Mouse (Mus musculus) heart, embryonic 13.5 days (tissue): ENCODE measurements around the gene Sppl2c. TPM values are rescaled to one million over a fixed set of nuclear protein-coding genes. Genes with fewer than 3 reads are reported as not detected.

Experiments used
- ATAC-seq: fragments of 200-750 bp; cut with Nextera tagmentation; 2 replicates; pipeline ENCODE4 v1.8.0; 2017; ENCODE audit warnings: moderate TSS enrichment; ENCODE audit not compliant: insufficient number of reproducible peaks, low FRiP score, low TSS enrichment; ENCODE audit errors: extremely low read depth
- H3K27ac ChIP-seq: fragments of 300-500 bp; sonication (generic); replicated peaks from 2 replicates; pipeline ENCODE4 v1.5.1; 2015; ENCODE audit warnings: moderate library complexity, mild to moderate bottlenecking, inconsistent platforms
- H3K27me3 ChIP-seq: fragments of 300-500 bp; sonication (generic); replicated peaks from 2 replicates; pipeline ENCODE4 v1.6.1; 2015; ENCODE audit warnings: mild to moderate bottlenecking, inconsistent platforms
- H3K36me3 ChIP-seq: fragments of 300-500 bp; sonication (generic); 2 replicates; pipeline ENCODE4 v1.6.1; 2015; ENCODE audit warnings: mild to moderate bottlenecking, inconsistent platforms
- H3K4me1 ChIP-seq: fragments of 300-500 bp; sonication (generic); 2 replicates; pipeline ENCODE4 v1.6.1; 2015; ENCODE audit warnings: inconsistent platforms
- H3K4me2 ChIP-seq: fragments of 300-500 bp; sonication (generic); 2 replicates; pipeline ENCODE4 v1.6.1; 2015; ENCODE audit warnings: inconsistent platforms, mild to moderate bottlenecking, moderate library complexity
- H3K4me3 ChIP-seq: fragments of 300-500 bp; sonication (generic); 2 replicates; pipeline ENCODE4 v1.5.1; 2015; ENCODE audit warnings: moderate library complexity, mild to moderate bottlenecking, inconsistent platforms
- H3K9ac ChIP-seq: fragments of 300-500 bp; sonication (generic); 2 replicates; pipeline ENCODE4 v1.6.1; 2015; ENCODE audit warnings: inconsistent platforms, mild to moderate bottlenecking, moderate library complexity
- H3K9me3 ChIP-seq: fragments of 300-500 bp; sonication (generic); 2 replicates; pipeline ENCODE4 v1.6.1; 2016; ENCODE audit warnings: inconsistent platforms
- WGBS: fragments of 180-500 bp; shearing (Covaris S2); methylation state at CpG from one replicate; pipeline ENCODE4 v1.1.7; 2015; ENCODE audit warnings: mixed read lengths; 5-methylcytosine and 5-hydroxymethylcytosine counted together
- polyA plus RNA-seq: library from polyadenylated mRNA; unstranded; fragments of >200 nt; fragmentation: Nextera tagmentation; extraction: Ambion mirVana; gene quantifications from 2 replicates; pipeline ENCODE4 v1.2.1, GENCODE M21; 2015

Gene Sppl2c
- polyA plus RNA-seq, 1 experiment from 2014 or later: not detected

GRCm38 (mm10) chr11:104159769-104160272 is 26.3 kb upstream of the Sppl2c start:
- no peak overlapping the region for H3K4me3 ChIP-seq
- H3K36me3 ChIP-seq: no peaks in the 10 kb centered on the region
- H3K9me3 ChIP-seq: no peaks in the 10 kb centered on the region
- no peak overlapping the region for H3K27ac ChIP-seq
- H3K9ac ChIP-seq: no peak overlapping the region
- peaks cover 12% of the 10 kb centered on the region for H3K4me1 ChIP-seq
- no peak overlapping the region for H3K4me2 ChIP-seq
- 65% methylated on average over 4 of the region's 4 CpGs for WGBS
- no peak for ATAC-seq
- peaks cover 61% of the 10 kb centered on the region for H3K27me3 ChIP-seq

DNA sequence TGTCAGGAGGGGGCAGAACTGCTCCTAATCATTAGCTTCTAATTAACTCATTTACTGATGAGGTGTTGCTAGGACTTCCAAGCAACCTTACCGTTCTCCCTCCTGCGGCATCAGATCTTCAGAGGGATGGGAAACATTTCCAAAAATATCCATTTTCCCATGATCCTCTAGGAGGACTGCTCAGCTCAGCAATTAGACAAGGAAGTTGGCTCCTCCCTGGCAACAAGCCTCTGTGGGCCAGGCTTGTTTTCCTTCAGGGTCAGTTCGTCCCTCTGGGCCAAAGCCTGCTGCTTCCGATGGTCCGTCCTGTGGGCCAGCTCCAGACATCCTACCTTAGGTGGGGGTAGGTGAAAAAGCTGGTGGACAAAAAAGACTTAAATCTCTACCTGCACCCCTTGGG is 25.0 kb upstream of the Sppl2c start:
- Histone ChIP-seq H3K27me3 (peaks cover 60% of the 10 kb centered on the region), H3K27ac (no peak overlapping the region)

GRCm38 (mm10) chr11:104164257-104164656 is 21.9 kb upstream of the Sppl2c start:
- no peak overlapping the region for H3K27ac ChIP-seq
- H3K9me3 ChIP-seq: no peaks in the 10 kb centered on the region
- no peaks in the 10 kb centered on the region for H3K4me1 ChIP-seq
- H3K4me3 ChIP-seq: no peak overlapping the region
- no peak overlapping the region for H3K4me2 ChIP-seq
- WGBS: 81% methylated on average over 10 of the region's 10 CpGs
- H3K27me3 ChIP-seq: peaks cover 53% of the 10 kb centered on the region
- no peak overlapping the region for H3K9ac ChIP-seq
- ATAC-seq: no peak
- H3K36me3 ChIP-seq: no peaks in the 10 kb centered on the region

More for the DNA sequence above, 25.0 kb upstream of the Sppl2c start:
- H3K4me3 ChIP-seq: no peak overlapping the region
- peaks cover 12% of the 10 kb centered on the region for H3K4me1 ChIP-seq
- no peaks in the 10 kb centered on the region for H3K36me3 ChIP-seq
- H3K9me3 ChIP-seq: no peaks in the 10 kb centered on the region
- no peak overlapping the region for H3K4me2 ChIP-seq
- H3K9ac ChIP-seq: no peak overlapping the region
- WGBS: 63% methylated on average over 5 of the region's 5 CpGs
- no peak for ATAC-seq

GRCm38 (mm10) chr11:104171281-104171781 is 14.8 kb upstream of the Sppl2c start:
- no peak overlapping the region for H3K4me3 ChIP-seq
- H3K4me2 ChIP-seq: no peak overlapping the region
- peaks cover 84% of the 10 kb centered on the region for H3K27me3 ChIP-seq
- no peaks in the 10 kb centered on the region for H3K9me3 ChIP-seq
- 35% methylated on average over 12 of the region's 12 CpGs for WGBS
- no peaks in the 10 kb centered on the region for H3K36me3 ChIP-seq
- no peaks in the 10 kb centered on the region for H3K4me1 ChIP-seq
- no peak overlapping the region for H3K9ac ChIP-seq
- no peak for ATAC-seq
- H3K27ac ChIP-seq: no peak overlapping the region

- Histone ChIP-seq H3K27me3 (peaks cover 47% of the 10 kb centered on the region), H3K4me3 (no peak overlapping the region), H3K9ac (no peak overlapping the region), H3K36me3 (no peaks in the 10 kb centered on the region), H3K4me1 (no peaks in the 10 kb centered on the region), H3K9me3 (no peaks in the 10 kb centered on the region), H3K27ac (no peak overlapping the region), H3K4me2 (no peak overlapping the region)
- 34% methylated on average over 7 of the region's 7 CpGs for WGBS
- no peak for ATAC-seq
Measured at GRCm38 (mm10) chr11:104178893-104179292, 7.2 kb upstream of the Sppl2c start.

DNA sequence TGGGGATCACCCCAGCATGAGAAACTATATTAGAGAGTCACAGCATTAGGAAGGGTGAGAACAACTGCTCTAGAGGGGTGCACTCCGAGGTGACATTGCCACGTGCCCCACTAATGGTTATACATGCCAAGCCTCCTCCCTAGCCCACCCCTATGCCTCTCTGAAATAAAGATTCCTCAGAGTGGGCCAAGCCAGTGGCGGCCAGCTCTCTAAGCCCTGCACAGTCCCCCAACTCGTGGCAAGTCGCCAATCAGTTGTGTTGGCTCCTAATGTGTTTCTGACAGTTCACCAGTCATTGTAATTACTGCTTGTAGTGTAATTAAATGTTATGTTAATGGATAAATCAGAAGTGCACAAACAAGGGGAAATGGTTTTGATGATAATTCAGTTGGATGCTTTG is 6.3 kb upstream of the Sppl2c start:
- Histone ChIP-seq H3K9me3 (no peaks in the 10 kb centered on the region), H3K4me1 (no peaks in the 10 kb centered on the region), H3K27ac (no peak overlapping the region), H3K36me3 (no peaks in the 10 kb centered on the region), H3K27me3 (peaks cover 38% of the 10 kb centered on the region), H3K9ac (no peak overlapping the region), H3K4me2 (no peak overlapping the region), H3K4me3 (no peak overlapping the region)
- 62% methylated on average over 5 of the region's 5 CpGs for WGBS
- ATAC-seq: no peak

DNA sequence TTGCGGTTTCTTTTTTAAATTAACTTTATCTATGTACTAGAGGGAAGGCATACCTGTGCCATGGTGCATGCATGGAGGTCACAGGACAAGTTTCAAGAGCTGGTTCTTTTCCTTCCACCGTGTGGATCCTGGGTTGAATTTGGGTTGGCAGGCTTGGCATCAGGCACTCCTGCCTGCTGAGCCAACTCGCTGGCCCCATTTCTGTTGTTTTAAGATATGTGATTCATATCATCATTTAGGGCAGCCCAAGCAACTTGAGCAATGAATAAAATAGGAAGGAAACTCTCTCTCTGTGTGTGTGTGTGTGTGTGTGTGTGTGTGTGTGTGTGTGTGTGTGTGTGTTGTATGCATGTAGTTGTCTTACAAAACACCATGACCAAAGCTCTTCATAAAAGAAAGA is 4.0 kb upstream of the Sppl2c start:
- Histone ChIP-seq H3K4me1 (no peaks in the 10 kb centered on the region), H3K9ac (no peak overlapping the region), H3K27ac (no peak overlapping the region), H3K4me2 (no peak overlapping the region), H3K9me3 (no peaks in the 10 kb centered on the region), H3K4me3 (no peak overlapping the region), H3K36me3 (no peaks in the 10 kb centered on the region), H3K27me3 (peaks cover 18% of the 10 kb centered on the region)
- 59% methylated on average over 3 of the region's 3 CpGs for WGBS
- no peak for ATAC-seq

- Histone ChIP-seq H3K9ac (no peak overlapping the region), H3K36me3 (no peaks in the 10 kb centered on the region), H3K4me2 (no peak overlapping the region), H3K27ac (no peak overlapping the region), H3K9me3 (no peaks in the 10 kb centered on the region), H3K27me3 (no peaks in the 10 kb centered on the region), H3K4me3 (no peak overlapping the region), H3K4me1 (no peaks in the 10 kb centered on the region)
- WGBS: 78% methylated on average over 9 of the region's 9 CpGs
- no peak for ATAC-seq
Measured at GRCm38 (mm10) chr11:104186837-104187150, 667 bp downstream of the Sppl2c start.

GRCm38 (mm10) chr11:104187766-104188165 is 1.6 kb downstream of the Sppl2c start:
- no peak overlapping the region for H3K27ac ChIP-seq
- H3K9ac ChIP-seq: no peak overlapping the region
- no peak overlapping the region for H3K4me2 ChIP-seq
- no peaks in the 10 kb centered on the region for H3K27me3 ChIP-seq
- H3K36me3 ChIP-seq: no peaks in the 10 kb centered on the region
- no peak for ATAC-seq
- H3K9me3 ChIP-seq: no peaks in the 10 kb centered on the region
- 83% methylated on average over 10 of the region's 10 CpGs for WGBS
- no peaks in the 10 kb centered on the region for H3K4me1 ChIP-seq
- no peak overlapping the region for H3K4me3 ChIP-seq

- Histone ChIP-seq H3K36me3 (no peaks in the 10 kb centered on the region), H3K4me1 (no peaks in the 10 kb centered on the region), H3K27ac (no peak overlapping the region), H3K9ac (no peak overlapping the region), H3K9me3 (no peaks in the 10 kb centered on the region), H3K27me3 (peaks cover 4% of the 10 kb centered on the region; the same call in 1 of the 2 replicates), H3K4me2 (no peak overlapping the region), H3K4me3 (no peak overlapping the region)
- no peak for ATAC-seq
- WGBS: 64% methylated on average over 2 of the region's 2 CpGs
Measured at GRCm38 (mm10) chr11:104190008-104190407, 3.9 kb downstream of the Sppl2c start.

GRCm38 (mm10) chr11:104195382-104195781 is 9.3 kb downstream of the Sppl2c start:
- WGBS: 60% methylated on average over 11 of the region's 11 CpGs

GRCm38 (mm10) chr11:104195791-104196190 is 9.7 kb downstream of the Sppl2c start:
- H3K9me3 ChIP-seq: no peaks in the 10 kb centered on the region
- no peak overlapping the region for H3K9ac ChIP-seq
- ATAC-seq: no peak
- H3K4me1 ChIP-seq: no peaks in the 10 kb centered on the region
- WGBS: 8% methylated on average over 9 of the region's 9 CpGs
- no peak overlapping the region for H3K4me3 ChIP-seq
- H3K36me3 ChIP-seq: no peaks in the 10 kb centered on the region
- H3K27ac ChIP-seq: no peak overlapping the region
- peaks cover 44% of the 10 kb centered on the region for H3K27me3 ChIP-seq
- no peak overlapping the region for H3K4me2 ChIP-seq

More at GRCm38 (mm10) chr11:104195382-104195781, 9.3 kb downstream of the Sppl2c start:
- H3K4me2 ChIP-seq: no peak overlapping the region
- ATAC-seq: no peak
- no peak overlapping the region for H3K4me3 ChIP-seq
- H3K9me3 ChIP-seq: no peaks in the 10 kb centered on the region
- no peaks in the 10 kb centered on the region for H3K4me1 ChIP-seq
- H3K27ac ChIP-seq: no peak overlapping the region
- H3K9ac ChIP-seq: no peak overlapping the region
- no peaks in the 10 kb centered on the region for H3K36me3 ChIP-seq
- peaks cover 44% of the 10 kb centered on the region for H3K27me3 ChIP-seq
